Mouse (Mus musculus) hindbrain, postnatal 0 days (tissue): Measurements from ENCODE around the gene Asic4. TPM values are rescaled to one million over a fixed set of nuclear protein-coding genes. Genes with fewer than 3 reads are reported as not detected.

Experiments used
- ATAC-seq: fragments of 200-750 bp; cut with Nextera tagmentation; 2 replicates; pipeline ENCODE4 v1.8.0; 2017; ENCODE audit warnings: mild to moderate bottlenecking, moderate TSS enrichment, moderate library complexity
- DNase-seq: peaks from one replicate; pipeline ENCODE4 v3.0.0-alpha.2; 2015; ENCODE audit warnings: low spot score
- H3K27ac ChIP-seq: fragments of 300-500 bp; sonication (generic); 2 replicates; pipeline ENCODE4 v1.5.1; 2014; ENCODE audit warnings: mild to moderate bottlenecking
- H3K27me3 ChIP-seq: fragments of 300-500 bp; sonication (generic); 2 replicates; pipeline ENCODE4 v1.6.1; 2014; ENCODE audit warnings: low read length, mixed read lengths; ENCODE audit not compliant: insufficient read depth
- H3K36me3 ChIP-seq: fragments of 300-500 bp; sonication (generic); 2 replicates; pipeline ENCODE4 v1.6.1; 2014; ENCODE audit warnings: low read length, mixed read lengths; ENCODE audit not compliant: insufficient read depth
- H3K4me1 ChIP-seq: fragments of 300-500 bp; sonication (generic); 2 replicates; pipeline ENCODE4 v1.6.1; 2014; ENCODE audit warnings: antibody characterized with exemption, low read length, mixed read lengths; ENCODE audit not compliant: insufficient read depth
- H3K4me2 ChIP-seq: fragments of 300-500 bp; sonication (generic); 2 replicates; pipeline ENCODE4 v1.6.1; 2014; ENCODE audit warnings: low read depth, mild to moderate bottlenecking, low read length, moderate library complexity, mixed read lengths
- H3K4me3 ChIP-seq: fragments of 300-500 bp; sonication (generic); 2 replicates; pipeline ENCODE4 v1.5.1; 2014; ENCODE audit warnings: low read length
- H3K9ac ChIP-seq: fragments of 300-500 bp; sonication (generic); replicated peaks from 2 replicates; pipeline ENCODE4 v1.6.1; 2014; ENCODE audit warnings: mild to moderate bottlenecking, low read length, moderate library complexity, mixed read lengths
- H3K9me3 ChIP-seq: fragments of 300-500 bp; sonication (generic); 2 replicates; pipeline ENCODE4 v1.6.1; 2016; ENCODE audit warnings: low read length, mixed read lengths
- CTCF ChIP-seq: IDR thresholded peaks from 2 replicates; pipeline ENCODE4 v1.5.1; 2016; ENCODE audit warnings: antibody characterized with exemption, control low read depth, low read depth
- WGBS: fragments of 180-500 bp; shearing (Covaris S2); extraction: QIAGEN DNeasy Blood & Tissue Kit; methylation state at CpG from one replicate; pipeline ENCODE4 v1.1.7; 2014; 5-methylcytosine and 5-hydroxymethylcytosine counted together
- polyA plus RNA-seq: library from polyadenylated mRNA; unstranded; fragments of >200 nt; fragmentation: Nextera tagmentation; extraction: Ambion mirVana; gene quantifications from 2 replicates; pipeline ENCODE4 v1.2.1, GENCODE M21; 2015
- total RNA-seq: library from RNA; depleted of rRNA; stranded (reverse); fragments of >200 nt; gene quantifications from 2 replicates; pipeline ENCODE4 v1.2.3, GENCODE M21; 2014

The Asic4 gene
- total and polyA plus RNA-seq, 2 experiments from 2014 or later: 21.0 to 74.1 TPM

GRCm38 (mm10) chr1:75412196-75412595 lies 38.0 kb upstream of the Asic4 start:
- no peaks in the 10 kb centered on the region for H3K4me1 ChIP-seq
- no peak for ATAC-seq
- whole genome bisulfite sequencing: 90% methylated on average over 3 of the region's 3 CpGs

GRCm38 (mm10) chr1:75413749-75414148 lies 36.5 kb upstream of the Asic4 start:
- H3K9me3 ChIP-seq: no peaks in the 10 kb centered on the region
- H3K4me3 ChIP-seq: no peak overlapping the region
- H3K27ac ChIP-seq: no peak overlapping the region
- WGBS: 62% methylated on average over 3 of the region's 3 CpGs
- H3K4me1 ChIP-seq: no peaks in the 10 kb centered on the region
- TF ChIP-seq CTCF: peak; percentile 63
- no peak overlapping the region for H3K9ac ChIP-seq
- H3K4me2 ChIP-seq: no peak overlapping the region
- 0 out of 2 replicates have a peak, but pooled peaks cover 6% of the 10 kb centered on the region for H3K36me3 ChIP-seq
- ATAC-seq: no peak
- peak; percentile 29 for DNase-seq
- no peaks in the 10 kb centered on the region for H3K27me3 ChIP-seq

More at GRCm38 (mm10) chr1:75412196-75412595, 38.0 kb upstream of the Asic4 start:
- Histone ChIP-seq H3K4me2 (no peak overlapping the region), H3K9me3 (no peaks in the 10 kb centered on the region), H3K27ac (no peak overlapping the region), H3K27me3 (no peaks in the 10 kb centered on the region), H3K36me3 (0 out of 2 replicates have a peak, but pooled peaks cover 6% of the 10 kb centered on the region), H3K4me3 (no peak overlapping the region), H3K9ac (no peak overlapping the region)
- DNase-seq: no peak
- TF ChIP-seq CTCF: no peak

- DNase-seq: no peak
- 0 out of 2 replicates have a peak, but pooled peaks have one; percentile 13 for ATAC-seq
- H3K27me3 ChIP-seq: peaks cover 35% of the 10 kb centered on the region
- H3K4me3 ChIP-seq: no peak overlapping the region
- no peak for TF ChIP-seq CTCF
- 13% methylated on average over 20 of the region's 20 CpGs for WGBS
- no peaks in the 10 kb centered on the region for H3K9me3 ChIP-seq
- H3K9ac ChIP-seq: 0 out of 2 replicates have a peak overlapping the region, but pooled peaks have one; percentile 13
- no peaks in the 10 kb centered on the region for H3K4me1 ChIP-seq
- H3K4me2 ChIP-seq: no peak overlapping the region
- H3K27ac ChIP-seq: no peak overlapping the region
- no peaks in the 10 kb centered on the region for H3K36me3 ChIP-seq
Measured at GRCm38 (mm10) chr1:75421794-75422193, 28.4 kb upstream of the Asic4 start.

- Histone ChIP-seq H3K27me3 (peaks cover 35% of the 10 kb centered on the region), H3K4me3 (peak overlapping the region; percentile 29), H3K9me3 (no peaks in the 10 kb centered on the region), H3K36me3 (no peaks in the 10 kb centered on the region), H3K4me1 (no peaks in the 10 kb centered on the region), H3K9ac (0 out of 2 replicates have a peak overlapping the region, but pooled peaks have one; percentile 13), H3K27ac (no peak overlapping the region), H3K4me2 (peak overlapping the region; percentile 45)
- TF ChIP-seq CTCF: no peak
- no peak for DNase-seq
- no peak for ATAC-seq
- 14% methylated on average over 31 of the region's 32 CpGs for WGBS
Measured at GRCm38 (mm10) chr1:75422216-75422822, 27.9 kb upstream of the Asic4 start.

- Histone ChIP-seq H3K9me3 (no peaks in the 10 kb centered on the region), H3K27me3 (peaks cover 35% of the 10 kb centered on the region), H3K4me1 (no peaks in the 10 kb centered on the region), H3K9ac (0 out of 2 replicates have a peak overlapping the region, but pooled peaks have one; percentile 13), H3K27ac (no peak overlapping the region), H3K4me3 (peak overlapping the region; percentile 29), H3K36me3 (no peaks in the 10 kb centered on the region), H3K4me2 (peak overlapping the region; percentile 45)
- peak; percentile 41 for DNase-seq
- TF ChIP-seq CTCF: no peak
- ATAC-seq: no peak
- WGBS: 4% methylated on average over 66 of the region's 71 CpGs
Measured at GRCm38 (mm10) chr1:75422823-75423471, 27.3 kb upstream of the Asic4 start.

- ATAC-seq: no peak
- WGBS: 58% methylated on average over 11 of the region's 11 CpGs
- H3K27me3 ChIP-seq: peaks cover 35% of the 10 kb centered on the region
- no peak overlapping the region for H3K9ac ChIP-seq
- no peak for TF ChIP-seq CTCF
- no peak overlapping the region for H3K4me3 ChIP-seq
- no peak overlapping the region for H3K4me2 ChIP-seq
- DNase-seq: no peak
- H3K36me3 ChIP-seq: no peaks in the 10 kb centered on the region
- no peak overlapping the region for H3K27ac ChIP-seq
- no peaks in the 10 kb centered on the region for H3K4me1 ChIP-seq
- no peaks in the 10 kb centered on the region for H3K9me3 ChIP-seq
Measured at GRCm38 (mm10) chr1:75423780-75424390, 26.4 kb upstream of the Asic4 start.
